Mouse (Mus musculus): ENCODE measurements at regions not wholly inside any gene's neighbourhood (a gene's known extent, or its start where the extent isn't known, plus 50 kb on each side); places are given as distances from the start of the nearest gene placed in this dataset.
"Not testable (repeated sequence)": the region's sequence is repeated elsewhere in the genome, so short reads cannot be mapped to it uniquely, and the experiment has no call there.

DNA sequence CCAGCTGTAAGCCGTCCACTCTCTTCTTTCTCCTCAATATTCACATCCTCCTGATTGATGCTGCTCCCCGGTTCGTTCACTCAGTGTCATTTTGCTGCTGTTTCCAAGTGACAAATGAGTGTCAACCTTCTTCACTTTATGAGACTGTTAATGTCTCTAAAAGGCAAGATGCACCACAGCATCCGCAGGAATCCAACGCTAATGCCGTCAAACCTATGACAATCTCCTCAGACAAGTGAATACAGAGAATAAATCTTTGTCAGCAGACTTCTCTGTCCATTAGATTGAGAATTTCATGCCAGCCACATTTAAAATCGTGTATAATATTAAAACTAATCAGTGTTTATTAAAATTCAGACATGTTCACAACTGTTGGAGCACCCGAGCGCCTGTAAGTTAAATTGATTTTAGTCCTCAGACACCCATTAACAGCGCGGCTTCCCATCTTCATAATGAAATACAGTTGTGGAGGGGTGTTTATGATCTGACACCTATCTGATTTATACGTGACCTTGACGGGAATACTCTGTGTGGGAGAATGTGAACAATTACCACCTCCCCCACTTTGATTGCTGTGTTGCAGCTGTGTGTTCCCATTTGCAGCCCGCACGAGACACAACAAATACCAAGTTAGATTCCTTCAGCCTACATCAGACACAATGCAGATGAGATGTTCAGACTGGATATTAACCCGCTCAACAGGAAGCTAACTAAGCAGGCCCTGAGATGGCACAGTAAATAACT lies 143.7 kb upstream of the Fer start:
- Histone ChIP-seq H3ac (ENCODE audit: control insufficient read depth, insufficient read length, low read depth) (no peak overlapping the region), H3K4me3 (ENCODE audit: insufficient read depth, poor library complexity, severe bottlenecking) (no peak overlapping the region), H3K27me3 (ENCODE audit: control insufficient read depth, insufficient read depth, insufficient read length) (no peaks in the 10 kb centered on the region), H3K36me3 (ENCODE audit: control insufficient read depth, insufficient read depth) (no peaks in the 10 kb centered on the region), H3K79me3 (ENCODE audit: low read depth) (no peaks in the 10 kb centered on the region), H3K79me2 (ENCODE audit: control insufficient read depth, insufficient read depth) (no peaks in the 10 kb centered on the region)
- no peak for TF ChIP-seq MYOG (IDR thresholded peaks at IDR 0.05; ENCODE audit: control insufficient read depth, extremely low read depth, insufficient read length)
- TF ChIP-seq CEBPB (IDR thresholded peaks at IDR 0.05; ENCODE audit: low read depth) = no peak
- no peak for TF ChIP-seq CTCF (IDR thresholded peaks at IDR 0.05; ENCODE audit: control insufficient read depth, insufficient read depth, insufficient read length)
- TF ChIP-seq FOSL1 (IDR thresholded peaks at IDR 0.05; ENCODE audit: insufficient read depth, low read length, poor library complexity, severe bottlenecking) = no peak
- no peak for TF ChIP-seq USF1 (IDR thresholded peaks at IDR 0.05; ENCODE audit: low read depth)
- no peak for TF ChIP-seq MAX (IDR thresholded peaks at IDR 0.05)
- TF ChIP-seq MYOD1 (IDR thresholded peaks at IDR 0.05; ENCODE audit: control insufficient read depth, insufficient read length, low read depth) = no peak

DNA sequence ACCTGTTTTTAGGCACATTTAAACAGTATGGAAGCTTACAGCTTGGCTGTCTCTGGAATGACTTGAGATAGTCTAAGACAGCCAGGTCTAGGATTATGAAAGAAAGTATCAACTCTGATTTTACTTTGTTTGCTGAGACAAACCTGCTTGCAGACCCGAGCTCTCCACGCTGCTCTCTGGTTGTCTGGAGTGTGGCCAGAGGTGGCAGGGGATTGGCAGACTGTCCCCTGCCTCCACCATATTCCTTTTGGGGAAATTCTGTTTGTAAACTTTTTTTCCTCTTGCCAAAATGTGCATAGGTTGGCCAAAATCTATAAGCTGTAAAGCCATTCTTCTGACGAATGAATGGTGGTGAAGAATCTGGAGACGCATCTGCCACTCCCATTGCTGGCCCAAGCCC lies 143.1 kb upstream of the Fer start:
- Histone ChIP-seq H3K36me3 (ENCODE audit: control insufficient read depth, insufficient read depth) (no peaks in the 10 kb centered on the region), H3K4me3 (ENCODE audit: insufficient read depth, poor library complexity, severe bottlenecking) (no peak overlapping the region), H3K79me3 (ENCODE audit: low read depth) (no peaks in the 10 kb centered on the region), H3K27me3 (ENCODE audit: control insufficient read depth, insufficient read depth, insufficient read length) (no peaks in the 10 kb centered on the region), H3K79me2 (ENCODE audit: control insufficient read depth, insufficient read depth) (no peaks in the 10 kb centered on the region), H3ac (ENCODE audit: control insufficient read depth, insufficient read length, low read depth) (no peak overlapping the region)
- TF ChIP-seq MAX (IDR thresholded peaks at IDR 0.05) (no peak), MYOG (IDR thresholded peaks at IDR 0.05; ENCODE audit: control insufficient read depth, extremely low read depth, insufficient read length) (no peak), MYOD1 (IDR thresholded peaks at IDR 0.05; ENCODE audit: control insufficient read depth, insufficient read length, low read depth) (no peak), FOSL1 (IDR thresholded peaks at IDR 0.05; ENCODE audit: insufficient read depth, low read length, poor library complexity, severe bottlenecking) (no peak)

DNA sequence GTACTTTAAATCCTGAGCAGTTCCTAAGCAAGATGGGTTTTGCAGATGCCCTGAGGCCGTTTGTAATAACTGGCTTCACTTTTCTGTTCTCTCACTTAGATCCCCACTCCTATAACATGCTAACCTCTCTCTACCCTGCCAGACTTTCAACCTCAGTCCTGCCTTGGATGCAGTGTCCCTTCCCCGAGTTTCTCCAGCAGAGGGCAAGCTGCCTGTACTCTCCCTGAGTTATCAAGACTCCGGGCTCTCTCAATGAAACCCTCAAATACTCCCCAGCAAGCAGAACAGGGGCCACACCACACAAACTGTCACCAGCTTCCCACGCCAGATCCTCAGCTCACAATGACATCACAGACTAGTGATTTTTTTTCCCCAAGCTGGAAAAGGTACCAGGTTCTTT lies 142.0 kb upstream of the Fer start:
- H3K36me3 ChIP-seq (ENCODE audit: control insufficient read depth, insufficient read depth) = no peaks in the 10 kb centered on the region
- H3K4me3 ChIP-seq (ENCODE audit: insufficient read depth, poor library complexity, severe bottlenecking) = no peak overlapping the region
- TF ChIP-seq CTCF (IDR thresholded peaks at IDR 0.05; ENCODE audit: control insufficient read depth, insufficient read depth, insufficient read length) (peak; percentile 8), MYOD1 (IDR thresholded peaks at IDR 0.05; ENCODE audit: control insufficient read depth, insufficient read length, low read depth) (no peak)
- H3K79me3 ChIP-seq (ENCODE audit: low read depth) = no peaks in the 10 kb centered on the region
- H3K79me2 ChIP-seq (ENCODE audit: control insufficient read depth, insufficient read depth) = no peaks in the 10 kb centered on the region
- no peaks in the 10 kb centered on the region for H3K27me3 ChIP-seq (ENCODE audit: control insufficient read depth, insufficient read depth, insufficient read length)
- no peak overlapping the region for H3ac ChIP-seq (ENCODE audit: control insufficient read depth, insufficient read length, low read depth)

DNA sequence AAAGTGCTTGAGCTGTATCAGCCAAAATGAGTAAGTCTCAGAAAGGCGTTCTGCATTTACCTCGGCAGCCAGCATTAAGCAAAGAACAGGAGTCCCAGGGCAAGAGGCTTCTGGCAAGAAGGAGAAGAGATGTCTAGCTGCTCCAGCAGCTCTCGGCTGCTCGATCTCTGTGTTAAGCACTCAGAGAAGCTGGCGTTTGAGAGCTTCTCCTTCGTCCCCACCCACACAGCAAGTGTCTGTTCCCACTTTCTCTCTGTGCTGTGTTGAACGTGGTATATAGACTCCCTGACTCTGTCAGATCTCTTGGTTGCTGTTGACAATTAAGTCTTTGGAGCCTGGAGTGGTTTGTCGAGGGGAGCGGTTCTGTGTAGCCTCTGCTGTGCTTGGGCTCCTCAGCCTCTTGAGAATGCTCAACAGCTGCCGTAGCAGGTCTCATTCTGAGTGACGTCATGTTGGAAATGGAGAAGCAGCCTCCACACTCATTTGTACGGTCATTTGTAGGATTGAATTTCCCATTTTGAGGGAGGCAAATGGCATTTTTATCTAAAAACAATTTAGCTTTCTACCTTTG lies 140.3 kb upstream of the Fer start:
- no peak for TF ChIP-seq USF1 (IDR thresholded peaks at IDR 0.05; ENCODE audit: low read depth)
- no peak for TF ChIP-seq MYOG (IDR thresholded peaks at IDR 0.05; ENCODE audit: control insufficient read depth, extremely low read depth, insufficient read length)
- TF ChIP-seq CTCF (IDR thresholded peaks at IDR 0.05; ENCODE audit: control insufficient read depth, insufficient read depth, insufficient read length) = no peak
- TF ChIP-seq MAX (IDR thresholded peaks at IDR 0.05) = no peak
- no peak for TF ChIP-seq FOSL1 (IDR thresholded peaks at IDR 0.05; ENCODE audit: insufficient read depth, low read length, poor library complexity, severe bottlenecking)
- TF ChIP-seq MYOD1 (IDR thresholded peaks at IDR 0.05; ENCODE audit: control insufficient read depth, insufficient read length, low read depth) = peak; percentile 41

DNA sequence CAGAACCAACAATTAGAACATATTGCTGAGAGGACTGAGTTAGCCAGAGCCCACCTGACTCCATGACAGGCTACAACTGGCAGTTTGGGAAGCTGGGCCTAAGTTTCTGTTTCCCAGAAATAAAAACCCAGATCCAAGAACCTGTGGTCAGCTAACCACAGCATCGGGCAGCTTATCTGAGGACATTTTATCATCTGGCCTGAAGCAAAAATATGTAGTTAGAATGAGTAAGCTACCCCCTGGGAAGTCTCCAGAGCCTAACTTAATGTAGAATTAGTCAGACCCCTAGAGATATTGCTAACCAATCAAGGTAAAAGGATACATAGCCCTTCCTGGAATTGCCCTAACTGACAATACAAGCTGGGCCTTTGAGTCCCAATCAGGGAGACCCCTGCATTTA lies 124.7 kb upstream of the Fer start:
- no peaks in the 10 kb centered on the region for H3K79me2 ChIP-seq (ENCODE audit: control insufficient read depth, insufficient read depth)
- H3K4me3 ChIP-seq (ENCODE audit: insufficient read depth, poor library complexity, severe bottlenecking) = no peak overlapping the region
- TF ChIP-seq MYOG (IDR thresholded peaks at IDR 0.05; ENCODE audit: control insufficient read depth, extremely low read depth, insufficient read length) (no peak), CTCF (IDR thresholded peaks at IDR 0.05; ENCODE audit: control insufficient read depth, insufficient read depth, insufficient read length) (no peak), MYOD1 (IDR thresholded peaks at IDR 0.05; ENCODE audit: control insufficient read depth, insufficient read length, low read depth) (peak; percentile 20), MAX (IDR thresholded peaks at IDR 0.05) (no peak), FOSL1 (IDR thresholded peaks at IDR 0.05; ENCODE audit: insufficient read depth, low read length, poor library complexity, severe bottlenecking) (peak; percentile 28)
- no peak overlapping the region for H3ac ChIP-seq (ENCODE audit: control insufficient read depth, insufficient read length, low read depth)
- no peaks in the 10 kb centered on the region for H3K36me3 ChIP-seq (ENCODE audit: control insufficient read depth, insufficient read depth)
- no peaks in the 10 kb centered on the region for H3K27me3 ChIP-seq (ENCODE audit: control insufficient read depth, insufficient read depth, insufficient read length)
- H3K79me3 ChIP-seq (ENCODE audit: low read depth) = no peaks in the 10 kb centered on the region

More for the DNA sequence above, 140.3 kb upstream of the Fer start:
- H3K79me3 ChIP-seq (ENCODE audit: low read depth) = no peaks in the 10 kb centered on the region
- H3ac ChIP-seq (ENCODE audit: control insufficient read depth, insufficient read length, low read depth) = peak overlapping the region; percentile 15
- no peak overlapping the region for H3K4me3 ChIP-seq (ENCODE audit: insufficient read depth, poor library complexity, severe bottlenecking)
- H3K36me3 ChIP-seq (ENCODE audit: control insufficient read depth, insufficient read depth) = no peaks in the 10 kb centered on the region
- no peaks in the 10 kb centered on the region for H3K79me2 ChIP-seq (ENCODE audit: control insufficient read depth, insufficient read depth)
- H3K27me3 ChIP-seq (ENCODE audit: control insufficient read depth, insufficient read depth, insufficient read length) = no peaks in the 10 kb centered on the region

DNA sequence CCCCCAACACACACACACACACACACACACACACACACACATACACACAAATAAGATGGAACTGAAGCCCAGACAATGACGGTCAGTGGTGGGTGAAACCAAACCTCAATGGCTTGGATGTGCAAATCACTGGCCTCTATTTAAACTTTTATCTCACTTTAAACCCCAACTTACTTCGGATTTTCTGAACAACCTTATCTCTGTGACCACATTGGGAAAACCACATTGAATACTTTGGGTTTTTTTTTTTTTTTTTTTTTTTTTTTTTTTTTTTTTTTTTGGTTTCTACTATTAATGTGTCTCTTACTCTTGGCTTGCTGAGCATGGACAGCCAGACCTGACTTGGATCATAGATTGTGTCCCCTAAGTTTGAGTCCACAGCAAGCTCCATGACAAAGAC lies 123.2 kb upstream of the Fer start:
- Histone ChIP-seq H3ac (ENCODE audit: control insufficient read depth, insufficient read length, low read depth) (no peak overlapping the region), H3K79me3 (ENCODE audit: low read depth) (no peaks in the 10 kb centered on the region), H3K4me3 (ENCODE audit: insufficient read depth, poor library complexity, severe bottlenecking) (no peak overlapping the region), H3K36me3 (ENCODE audit: control insufficient read depth, insufficient read depth) (no peaks in the 10 kb centered on the region), H3K79me2 (ENCODE audit: control insufficient read depth, insufficient read depth) (no peaks in the 10 kb centered on the region), H3K27me3 (ENCODE audit: control insufficient read depth, insufficient read depth, insufficient read length) (no peaks in the 10 kb centered on the region)
- TF ChIP-seq FOSL1 (IDR thresholded peaks at IDR 0.05; ENCODE audit: insufficient read depth, low read length, poor library complexity, severe bottlenecking) (no peak), CEBPB (IDR thresholded peaks at IDR 0.05; ENCODE audit: low read depth) (no peak), USF1 (IDR thresholded peaks at IDR 0.05; ENCODE audit: low read depth) (no peak), MAX (IDR thresholded peaks at IDR 0.05) (no peak), CTCF (IDR thresholded peaks at IDR 0.05; ENCODE audit: control insufficient read depth, insufficient read depth, insufficient read length) (no peak), MYOG (IDR thresholded peaks at IDR 0.05; ENCODE audit: control insufficient read depth, extremely low read depth, insufficient read length) (no peak), MYOD1 (IDR thresholded peaks at IDR 0.05; ENCODE audit: control insufficient read depth, insufficient read length, low read depth) (no peak)

DNA sequence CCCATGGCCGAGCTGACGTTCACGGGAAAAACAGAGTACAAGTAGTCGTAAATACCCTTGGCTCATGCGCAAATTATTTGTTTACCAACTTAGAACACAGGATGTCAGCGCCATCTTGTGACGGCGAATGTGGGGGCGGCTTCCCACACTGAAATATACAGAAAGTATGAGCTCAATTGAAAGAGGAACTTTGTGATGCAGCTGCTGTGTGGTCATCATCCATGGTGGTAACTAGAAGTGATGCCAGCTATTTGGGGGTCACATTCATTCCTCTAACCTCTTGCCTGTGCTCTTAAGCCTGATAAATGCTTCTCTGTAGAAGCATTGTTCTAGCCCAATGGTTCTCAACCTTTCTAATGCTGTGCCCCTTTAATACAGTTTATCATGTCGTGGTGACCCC lies 113.6 kb upstream of the Fer start:
- not testable (repeated sequence) for H3K4me3 ChIP-seq (ENCODE audit: insufficient read depth, poor library complexity, severe bottlenecking); H3K27me3 ChIP-seq (ENCODE audit: control insufficient read depth, insufficient read depth, insufficient read length); H3K36me3 ChIP-seq (ENCODE audit: control insufficient read depth, insufficient read depth); H3ac ChIP-seq (ENCODE audit: control insufficient read depth, insufficient read length, low read depth); H3K79me3 ChIP-seq (ENCODE audit: low read depth); H3K79me2 ChIP-seq (ENCODE audit: control insufficient read depth, insufficient read depth)
